Mouse (Mus musculus) liver, postnatal 0 days (tissue): ENCODE measurements at regions not wholly inside any gene's neighbourhood (a gene's known extent, or its start where the extent isn't known, plus 50 kb on each side); places are given as distances from the start of the nearest gene placed in this dataset.

Experiments
- ATAC-seq: fragments of 200-750 bp; cut with Nextera tagmentation; 2 replicates; pipeline ENCODE4 v1.8.0; 2017; ENCODE audit warnings: mild to moderate bottlenecking, moderate library complexity
- DNase-seq: peaks from one replicate; pipeline ENCODE4 v3.0.0-alpha.2; 2016
- H3K27ac ChIP-seq: fragments of 300-500 bp; sonication (generic); 2 replicates; pipeline ENCODE4 v1.5.1; 2014; ENCODE audit warnings: antibody characterized with exemption, moderate library complexity, mild to moderate bottlenecking, low read depth
- H3K27me3 ChIP-seq: fragments of 300-500 bp; sonication (generic); 2 replicates; pipeline ENCODE4 v1.6.1; 2014; ENCODE audit warnings: low read length, control low read depth, mixed read lengths; ENCODE audit not compliant: insufficient read depth
- H3K36me3 ChIP-seq: fragments of 300-500 bp; sonication (generic); replicated peaks from 2 replicates; pipeline ENCODE4 v1.6.1; 2014; ENCODE audit warnings: mild to moderate bottlenecking, control low read depth, low read length, moderate library complexity, mixed read lengths; ENCODE audit not compliant: insufficient read depth
- H3K4me1 ChIP-seq: fragments of 300-500 bp; sonication (generic); 2 replicates; pipeline ENCODE4 v1.6.1; 2014; ENCODE audit warnings: antibody characterized with exemption, mild to moderate bottlenecking, control low read depth; ENCODE audit not compliant: insufficient read depth
- H3K4me2 ChIP-seq: fragments of 300-500 bp; sonication (generic); 2 replicates; pipeline ENCODE4 v1.6.1; 2014; ENCODE audit warnings: low read depth, mild to moderate bottlenecking, low read length, moderate library complexity, mixed read lengths
- H3K4me3 ChIP-seq: fragments of 300-500 bp; sonication (generic); 2 replicates; pipeline ENCODE4 v1.5.1; 2014; ENCODE audit warnings: low read depth, low read length
- H3K9ac ChIP-seq: fragments of 300-500 bp; sonication (generic); replicated peaks from 2 replicates; pipeline ENCODE4 v1.6.1; 2014; ENCODE audit warnings: mild to moderate bottlenecking, moderate library complexity
- H3K9me3 ChIP-seq: fragments of 300-500 bp; sonication (generic); 2 replicates; pipeline ENCODE4 v1.6.1; 2016; ENCODE audit warnings: mild to moderate bottlenecking, control low read depth, low read length, mixed read lengths
- CTCF ChIP-seq: sonication (generic); IDR thresholded peaks from 2 replicates; pipeline ENCODE4 v1.5.1; 2016; ENCODE audit warnings: antibody characterized with exemption, low read depth
- EP300 ChIP-seq: IDR thresholded peaks from 2 replicates; pipeline ENCODE4 v1.6.1; 2016; ENCODE audit warnings: antibody characterized with exemption, low read depth, mild to moderate bottlenecking
- WGBS: fragments of 180-500 bp; shearing (Covaris S2); extraction: QIAGEN DNeasy Blood & Tissue Kit; methylation state at CpG from one replicate; pipeline ENCODE4 v1.1.7; 2014; ENCODE audit not compliant: insufficient replicate concordance; 5-methylcytosine and 5-hydroxymethylcytosine counted together

DNA sequence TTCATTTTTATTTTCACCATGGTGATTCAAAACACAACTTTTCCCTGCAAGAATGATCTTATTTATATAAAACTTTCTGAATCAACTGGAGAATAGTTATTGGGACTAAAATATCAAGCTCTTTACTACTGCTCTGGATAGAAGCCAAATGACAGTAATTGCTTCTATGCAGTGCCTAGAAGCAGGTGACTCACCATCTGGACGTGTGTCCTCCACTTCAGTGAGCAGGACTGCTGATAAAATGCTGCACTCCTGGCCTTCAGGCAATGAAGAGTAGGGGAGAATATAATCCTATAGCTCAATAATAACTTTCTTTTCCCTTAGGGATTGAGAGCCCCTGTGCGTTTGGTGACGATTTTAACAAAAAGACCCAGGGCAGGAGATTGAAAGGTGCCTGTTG lies 357.3 kb downstream of the Prr30 start:
- Histone ChIP-seq H3K27me3 (no peaks in the 10 kb centered on the region), H3K36me3 (no peaks in the 10 kb centered on the region), H3K9ac (no peak overlapping the region), H3K4me3 (no peak overlapping the region), H3K27ac (no peak overlapping the region), H3K4me1 (no peaks in the 10 kb centered on the region), H3K9me3 (no peaks in the 10 kb centered on the region), H3K4me2 (no peak overlapping the region)
- no peak for DNase-seq
- ATAC-seq: no peak
- TF ChIP-seq EP300: no peak
- TF ChIP-seq CTCF: no peak
- WGBS: 74% methylated on average over 3 of the region's 3 CpGs
